Mouse (Mus musculus) heart, embryonic 10.5 days (tissue): ENCODE data around the gene Lama5. TPM values are rescaled to one million over a fixed set of nuclear protein-coding genes. Genes with fewer than 3 reads are reported as not detected.

ENCODE experiments used
- DNase-seq: peaks from one replicate; pipeline ENCODE4 v3.0.0-alpha.2; 2017; ENCODE audit warnings: low spot score
- H3K27ac ChIP-seq: fragments of 300-500 bp; sonication (generic); 2 replicates; pipeline ENCODE4 v1.5.1; 2016; ENCODE audit warnings: mild to moderate bottlenecking
- H3K27me3 ChIP-seq: fragments of 300-500 bp; sonication (generic); 2 replicates; pipeline ENCODE4 v1.6.1; 2016; ENCODE audit warnings: mild to moderate bottlenecking; ENCODE audit not compliant: poor library complexity, insufficient read depth, severe bottlenecking
- H3K36me3 ChIP-seq: fragments of 300-500 bp; sonication (generic); 2 replicates; pipeline ENCODE4 v1.6.1; 2016; ENCODE audit warnings: mild to moderate bottlenecking, moderate library complexity
- H3K4me1 ChIP-seq: fragments of 300-500 bp; sonication (generic); 2 replicates; pipeline ENCODE4 v1.6.1; 2016; ENCODE audit warnings: mild to moderate bottlenecking
- H3K4me3 ChIP-seq: fragments of 300-500 bp; sonication (generic); 2 replicates; pipeline ENCODE4 v1.5.1; 2016; ENCODE audit warnings: mild to moderate bottlenecking, moderate library complexity
- H3K9me3 ChIP-seq: fragments of 300-500 bp; sonication (generic); 2 replicates; pipeline ENCODE4 v1.6.1; 2016; ENCODE audit warnings: mild to moderate bottlenecking, moderate library complexity
- WGBS: fragments of 180-500 bp; shearing (Covaris S2); methylation state at CpG from one replicate; pipeline ENCODE4 v1.1.7; 2016; 5-methylcytosine and 5-hydroxymethylcytosine counted together
- polyA plus RNA-seq: library from polyadenylated mRNA; unstranded; fragments of >200 nt; fragmentation: Nextera tagmentation; extraction: Ambion mirVana; gene quantifications from 2 replicates; pipeline ENCODE4 v1.2.1, GENCODE M21; 2016

Lama5 gene
- polyA plus RNA-seq, 1 experiment from 2014 or later: 30.8 TPM

DNA sequence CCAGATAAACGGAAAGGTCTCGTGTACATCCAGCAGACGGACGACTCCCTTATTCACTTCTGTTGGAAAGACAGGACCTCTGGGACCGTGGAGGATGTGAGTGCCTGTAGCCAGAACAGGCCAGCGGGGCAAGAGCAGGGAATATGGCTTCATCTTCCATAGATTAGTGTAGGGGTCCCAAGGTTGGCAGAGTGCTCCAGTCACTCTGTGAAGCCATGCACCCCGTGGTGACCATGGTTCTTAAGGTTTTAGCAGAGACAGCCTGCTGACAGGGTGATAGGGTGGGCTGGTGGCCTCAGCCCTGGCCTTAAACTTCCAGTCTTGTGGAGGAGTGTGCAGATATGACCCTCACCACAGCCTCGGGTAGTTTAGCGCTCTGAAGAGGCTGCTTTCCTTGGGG is 53.5 kb downstream of the Lama5 start:
- Histone ChIP-seq H3K9me3 (no peaks in the 10 kb centered on the region), H3K4me1 (peaks cover 19% of the 10 kb centered on the region), H3K36me3 (peaks cover 43% of the 10 kb centered on the region), H3K27ac (peak overlapping the region; percentile 97), H3K4me3 (peak overlapping the region; percentile 95), H3K27me3 (no peaks in the 10 kb centered on the region)
- DNase-seq: no peak
- WGBS: 4% methylated on average over 9 of the region's 9 CpGs

GRCm38 (mm10) chr2:180171522-180172070 is 54.1 kb downstream of the Lama5 start:
- Histone ChIP-seq H3K27me3 (no peaks in the 10 kb centered on the region), H3K36me3 (peaks cover 37% of the 10 kb centered on the region), H3K4me1 (peaks cover 19% of the 10 kb centered on the region), H3K27ac (peak overlapping the region; percentile 97), H3K9me3 (no peaks in the 10 kb centered on the region), H3K4me3 (peak overlapping the region; percentile 95)
- WGBS: under 1% methylated on average over 80 of the region's 80 CpGs
- no peak for DNase-seq

DNA sequence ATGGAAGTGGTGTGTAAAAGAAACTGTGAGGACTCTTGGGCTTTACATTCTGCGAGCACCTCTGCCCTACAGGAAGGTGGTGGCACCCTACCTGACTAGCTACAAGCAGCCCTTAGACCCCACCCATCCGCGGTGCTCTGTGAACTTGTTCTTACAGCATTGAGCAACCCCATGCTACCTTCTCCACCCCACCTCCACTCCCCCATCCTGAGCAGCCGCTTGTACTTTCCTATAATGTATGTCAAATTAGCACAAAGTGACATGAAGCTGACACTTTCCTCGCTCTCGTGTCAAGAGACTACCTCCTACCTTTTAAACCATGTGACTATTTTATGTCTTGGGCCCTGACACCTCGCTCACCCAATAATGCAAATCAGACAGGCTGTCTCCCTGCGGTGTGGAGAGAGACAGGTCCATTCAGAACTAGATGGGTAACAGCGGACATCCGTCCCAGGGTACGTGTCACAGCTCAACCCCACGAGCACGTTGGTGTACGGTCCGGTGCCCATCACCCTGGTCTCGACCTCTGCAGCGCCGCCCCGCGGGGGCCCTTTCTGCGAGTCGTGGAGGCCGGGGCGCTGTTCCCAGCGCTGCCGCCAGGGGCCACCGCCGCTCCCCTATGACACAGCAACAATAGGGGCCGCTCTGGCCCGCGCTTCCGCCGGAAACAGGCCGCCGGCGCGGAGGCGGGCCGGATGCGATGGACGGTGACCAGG is 54.7 kb downstream of the Lama5 start, which contains the start of gene Adrm1:
Gene Adrm1, plus strand, starts transcription at position 680 of the 716 bp plus-strand sequence.
- Histone ChIP-seq H3K27me3 (no peaks in the 10 kb centered on the region), H3K36me3 (peaks cover 31% of the 10 kb centered on the region), H3K4me3 (peak within 1 kb of the TSS; percentile 95), H3K9me3 (no peaks in the 10 kb centered on the region), H3K4me1 (peaks cover 19% of the 10 kb centered on the region), H3K27ac (peak within 1 kb of the TSS; percentile 97)
- DNase-seq: peak; percentile 97
- 4% methylated on average over 41 of the region's 41 CpGs for WGBS

DNA sequence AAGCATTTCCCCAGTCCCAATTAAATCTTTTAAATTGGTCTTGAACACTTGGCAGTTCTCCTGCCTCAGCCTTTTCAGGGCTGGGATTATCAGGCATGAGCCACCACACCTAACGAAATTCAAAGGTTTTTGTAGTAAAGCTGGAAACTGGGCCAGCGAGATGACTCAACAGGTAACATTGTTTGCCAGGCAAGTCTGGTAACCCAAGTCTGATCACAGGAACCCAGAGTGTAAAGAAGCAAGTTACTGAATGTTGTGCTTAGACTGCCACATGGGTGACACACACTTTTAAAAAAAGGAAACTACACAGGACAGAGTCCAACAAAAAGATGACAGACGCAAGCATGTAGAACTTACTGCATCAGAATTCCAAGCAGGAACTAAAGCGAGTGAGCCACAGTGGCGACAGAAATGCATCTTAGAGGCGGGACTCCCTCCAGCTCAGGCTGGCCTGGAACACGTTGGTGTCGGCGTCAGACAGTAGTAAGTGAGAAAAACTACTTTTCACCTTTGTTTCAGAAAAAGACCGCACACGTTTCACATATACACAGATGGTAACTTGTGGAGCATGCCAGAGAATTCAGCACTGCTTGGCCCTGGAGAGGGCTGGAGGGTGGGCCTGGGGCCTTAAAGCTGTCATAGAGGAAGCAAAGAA is 55.4 kb downstream of the Lama5 start:
- H3K9me3 ChIP-seq: no peaks in the 10 kb centered on the region
- H3K4me1 ChIP-seq: peaks cover 19% of the 10 kb centered on the region
- peak overlapping the region; percentile 97; the same call in 1 of the 2 replicates for H3K27ac ChIP-seq
- no peak overlapping the region for H3K4me3 ChIP-seq
- no peaks in the 10 kb centered on the region for H3K27me3 ChIP-seq
- H3K36me3 ChIP-seq: peaks cover 25% of the 10 kb centered on the region
- 82% methylated on average over 11 of the region's 11 CpGs for WGBS
- DNase-seq: no peak

DNA sequence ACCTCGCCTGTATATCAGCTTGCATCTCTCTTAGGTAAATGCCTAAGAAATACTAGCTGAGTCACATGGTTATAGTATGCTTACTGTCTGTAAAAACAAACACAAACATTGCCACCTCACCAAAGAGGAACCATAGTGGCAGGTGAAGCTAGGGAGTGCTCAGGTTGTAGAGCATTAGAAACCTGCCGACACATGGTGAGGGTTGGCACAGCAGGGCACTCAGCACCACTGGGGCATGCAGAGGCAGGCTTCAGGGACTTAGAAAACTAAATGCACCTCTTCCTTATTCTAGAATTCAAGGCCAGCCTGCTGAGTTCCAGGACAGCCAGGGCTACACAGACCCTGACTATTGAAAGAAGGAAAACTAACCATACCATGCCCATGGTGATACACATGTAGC is 58.8 kb downstream of the Lama5 start:
- peaks cover 18% of the 10 kb centered on the region for H3K36me3 ChIP-seq
- H3K4me1 ChIP-seq: peaks cover 3% of the 10 kb centered on the region
- no peak overlapping the region for H3K27ac ChIP-seq
- no peaks in the 10 kb centered on the region for H3K27me3 ChIP-seq
- H3K9me3 ChIP-seq: no peaks in the 10 kb centered on the region
- no peak overlapping the region for H3K4me3 ChIP-seq
- DNase-seq: no peak
- WGBS: 77% methylated on average over 2 of the region's 2 CpGs

GRCm38 (mm10) chr2:180165855-180166254 is 59.8 kb downstream of the Lama5 start:
- no peaks in the 10 kb centered on the region for H3K27me3 ChIP-seq
- WGBS: 83% methylated on average over 2 of the region's 2 CpGs

DNA sequence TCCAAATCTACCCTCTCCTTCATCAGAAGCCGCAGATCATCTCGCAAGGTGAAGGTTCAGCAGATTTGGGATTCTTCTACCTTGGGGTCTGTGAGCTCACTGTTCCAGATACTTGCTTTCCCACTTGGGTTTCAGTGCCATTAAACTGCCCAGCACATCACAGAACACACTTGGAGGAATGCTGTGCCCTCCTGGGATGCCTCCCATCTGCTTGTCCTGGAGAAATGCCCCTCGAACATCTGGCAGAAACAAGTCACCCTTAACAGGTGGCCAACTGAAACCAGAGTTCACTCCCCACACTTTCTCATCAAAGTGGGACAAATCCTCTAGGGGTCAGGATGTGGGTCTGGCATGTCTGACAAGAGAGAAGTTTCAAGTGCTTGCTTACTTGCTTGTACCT is 67.0 kb downstream of the Lama5 start:
- Histone ChIP-seq H3K4me1 (no peaks in the 10 kb centered on the region), H3K27ac (no peak overlapping the region), H3K4me3 (no peak overlapping the region), H3K9me3 (no peaks in the 10 kb centered on the region), H3K36me3 (peaks cover 79% of the 10 kb centered on the region), H3K27me3 (no peaks in the 10 kb centered on the region)
- DNase-seq: no peak
- WGBS: 86% methylated on average over 3 of the region's 3 CpGs

More at GRCm38 (mm10) chr2:180165855-180166254, 59.8 kb downstream of the Lama5 start:
- peaks cover 3% of the 10 kb centered on the region for H3K4me1 ChIP-seq
- peaks cover 27% of the 10 kb centered on the region for H3K36me3 ChIP-seq
- no peak overlapping the region for H3K4me3 ChIP-seq
- DNase-seq: no peak
- no peaks in the 10 kb centered on the region for H3K9me3 ChIP-seq
- no peak overlapping the region for H3K27ac ChIP-seq

- 70% methylated on average over 3 of the region's 3 CpGs for WGBS
- no peak overlapping the region for H3K27ac ChIP-seq
- H3K9me3 ChIP-seq: no peaks in the 10 kb centered on the region
- H3K4me1 ChIP-seq: no peaks in the 10 kb centered on the region
- no peak for DNase-seq
- H3K4me3 ChIP-seq: no peak overlapping the region
- peaks cover 78% of the 10 kb centered on the region for H3K36me3 ChIP-seq
- H3K27me3 ChIP-seq: no peaks in the 10 kb centered on the region
Observed at GRCm38 (mm10) chr2:180154796-180155195, 70.9 kb downstream of the Lama5 start.

- WGBS: 74% methylated on average over 9 of the region's 9 CpGs
- Histone ChIP-seq H3K9me3 (no peaks in the 10 kb centered on the region), H3K27me3 (no peaks in the 10 kb centered on the region), H3K36me3 (peaks cover 76% of the 10 kb centered on the region), H3K4me3 (no peak overlapping the region), H3K27ac (no peak overlapping the region), H3K4me1 (peaks cover 12% of the 10 kb centered on the region; the same call in 1 of the 2 replicates)
- DNase-seq: no peak
Observed at GRCm38 (mm10) chr2:180148551-180148950, 77.1 kb downstream of the Lama5 start.

GRCm38 (mm10) chr2:180147379-180147778 is 78.3 kb downstream of the Lama5 start:
- WGBS: 63% methylated on average over 6 of the region's 6 CpGs
- Histone ChIP-seq H3K36me3 (peaks cover 74% of the 10 kb centered on the region), H3K4me3 (no peak overlapping the region), H3K9me3 (no peaks in the 10 kb centered on the region), H3K27ac (no peak overlapping the region), H3K27me3 (no peaks in the 10 kb centered on the region), H3K4me1 (peaks cover 12% of the 10 kb centered on the region; the same call in 1 of the 2 replicates)
- DNase-seq: no peak

- no peak for DNase-seq
- no peaks in the 10 kb centered on the region for H3K9me3 ChIP-seq
- no peak overlapping the region for H3K27ac ChIP-seq
- 82% methylated on average over 2 of the region's 2 CpGs for WGBS
- peaks cover 71% of the 10 kb centered on the region for H3K36me3 ChIP-seq
- no peaks in the 10 kb centered on the region for H3K27me3 ChIP-seq
- no peak overlapping the region for H3K4me3 ChIP-seq
- H3K4me1 ChIP-seq: peaks cover 12% of the 10 kb centered on the region; the same call in 1 of the 2 replicates
Observed at GRCm38 (mm10) chr2:180146091-180146490, 79.6 kb downstream of the Lama5 start.

GRCm38 (mm10) chr2:180135414-180135813 is 90.2 kb downstream of the Lama5 start:
- no peak overlapping the region for H3K4me3 ChIP-seq
- H3K36me3 ChIP-seq: peaks cover 18% of the 10 kb centered on the region; the same call in 1 of the 2 replicates
- H3K27ac ChIP-seq: no peak overlapping the region
- no peaks in the 10 kb centered on the region for H3K9me3 ChIP-seq
- no peaks in the 10 kb centered on the region for H3K27me3 ChIP-seq
- 57% methylated on average over 5 of the region's 5 CpGs for WGBS
- DNase-seq: no peak
- H3K4me1 ChIP-seq: peaks cover 27% of the 10 kb centered on the region

- DNase-seq: no peak
- peak overlapping the region; percentile 30 for H3K27ac ChIP-seq
- WGBS: 75% methylated on average over 3 of the region's 3 CpGs
Observed at GRCm38 (mm10) chr2:180133911-180134310, 91.7 kb downstream of the Lama5 start.

More at GRCm38 (mm10) chr2:180133911-180134310, 91.7 kb downstream of the Lama5 start:
- Histone ChIP-seq H3K4me3 (no peak overlapping the region), H3K9me3 (no peaks in the 10 kb centered on the region), H3K4me1 (peaks cover 27% of the 10 kb centered on the region), H3K27me3 (no peaks in the 10 kb centered on the region), H3K36me3 (peaks cover 12% of the 10 kb centered on the region; the same call in 1 of the 2 replicates)
